Mouse (Mus musculus) hindbrain, postnatal 0 days (tissue): ENCODE results near the gene Il25. TPM values are rescaled to one million over a fixed set of nuclear protein-coding genes. Genes with fewer than 3 reads are reported as not detected.

ENCODE experiments used
- ATAC-seq: fragments of 200-750 bp; cut with Nextera tagmentation; 2 replicates; pipeline ENCODE4 v1.8.0; 2017; ENCODE audit warnings: mild to moderate bottlenecking, moderate TSS enrichment, moderate library complexity
- DNase-seq: peaks from one replicate; pipeline ENCODE4 v3.0.0-alpha.2; 2015; ENCODE audit warnings: low spot score
- H3K27ac ChIP-seq: fragments of 300-500 bp; sonication (generic); 2 replicates; pipeline ENCODE4 v1.5.1; 2014; ENCODE audit warnings: mild to moderate bottlenecking
- H3K27me3 ChIP-seq: fragments of 300-500 bp; sonication (generic); 2 replicates; pipeline ENCODE4 v1.6.1; 2014; ENCODE audit warnings: low read length, mixed read lengths; ENCODE audit not compliant: insufficient read depth
- H3K36me3 ChIP-seq: fragments of 300-500 bp; sonication (generic); 2 replicates; pipeline ENCODE4 v1.6.1; 2014; ENCODE audit warnings: low read length, mixed read lengths; ENCODE audit not compliant: insufficient read depth
- H3K4me1 ChIP-seq: fragments of 300-500 bp; sonication (generic); 2 replicates; pipeline ENCODE4 v1.6.1; 2014; ENCODE audit warnings: antibody characterized with exemption, low read length, mixed read lengths; ENCODE audit not compliant: insufficient read depth
- H3K4me2 ChIP-seq: fragments of 300-500 bp; sonication (generic); 2 replicates; pipeline ENCODE4 v1.6.1; 2014; ENCODE audit warnings: low read depth, mild to moderate bottlenecking, low read length, moderate library complexity, mixed read lengths
- H3K4me3 ChIP-seq: fragments of 300-500 bp; sonication (generic); 2 replicates; pipeline ENCODE4 v1.5.1; 2014; ENCODE audit warnings: low read length
- H3K9ac ChIP-seq: fragments of 300-500 bp; sonication (generic); replicated peaks from 2 replicates; pipeline ENCODE4 v1.6.1; 2014; ENCODE audit warnings: mild to moderate bottlenecking, low read length, moderate library complexity, mixed read lengths
- H3K9me3 ChIP-seq: fragments of 300-500 bp; sonication (generic); 2 replicates; pipeline ENCODE4 v1.6.1; 2016; ENCODE audit warnings: low read length, mixed read lengths
- CTCF ChIP-seq: IDR thresholded peaks from 2 replicates; pipeline ENCODE4 v1.5.1; 2016; ENCODE audit warnings: antibody characterized with exemption, control low read depth, low read depth
- WGBS: fragments of 180-500 bp; shearing (Covaris S2); extraction: QIAGEN DNeasy Blood & Tissue Kit; methylation state at CpG from one replicate; pipeline ENCODE4 v1.1.7; 2014; 5-methylcytosine and 5-hydroxymethylcytosine counted together
- polyA plus RNA-seq: library from polyadenylated mRNA; unstranded; fragments of >200 nt; fragmentation: Nextera tagmentation; extraction: Ambion mirVana; gene quantifications from 2 replicates; pipeline ENCODE4 v1.2.1, GENCODE M21; 2015
- total RNA-seq: library from RNA; depleted of rRNA; stranded (reverse); fragments of >200 nt; gene quantifications from 2 replicates; pipeline ENCODE4 v1.2.3, GENCODE M21; 2014

Il25 gene
- total and polyA plus RNA-seq, 2 experiments from 2014 or later: 0.95 TPM; not detected in 1

DNA sequence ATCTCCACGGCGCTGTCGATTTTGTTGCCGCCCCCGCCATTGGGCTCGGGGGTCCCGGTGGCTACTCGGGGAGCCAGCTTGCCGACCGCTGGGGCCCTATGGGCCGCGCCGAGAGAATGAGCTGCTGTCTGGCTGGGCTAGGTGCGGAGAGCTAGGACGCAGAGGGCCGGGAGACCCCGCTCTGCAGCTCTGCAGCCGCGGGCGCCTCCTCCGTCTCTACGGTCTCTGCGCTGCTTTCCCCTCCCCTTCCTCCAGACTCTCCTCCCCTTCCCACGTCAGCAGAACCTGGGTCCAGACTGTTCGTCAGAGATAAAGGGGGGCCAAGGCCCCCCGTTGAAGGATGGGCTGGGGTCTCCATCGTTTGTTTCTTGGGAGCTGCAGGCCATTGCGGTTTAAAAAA lies 19.6 kb upstream of the Il25 start, which contains the start of gene Slc22a17:
Gene Slc22a17 (minus strand): TSS at position 247 of the 400 bp plus-strand sequence.
- ATAC-seq (peak; percentile 95), DNase-seq (peak; percentile 92)
- no peaks in the 10 kb centered on the region for H3K9me3 ChIP-seq
- H3K27me3 ChIP-seq: no peaks in the 10 kb centered on the region
- peak within 1 kb of the TSS; percentile 97 for H3K4me3 ChIP-seq
- peak; percentile 37; the same call in 1 of the 2 replicates for TF ChIP-seq CTCF
- peaks cover 17% of the 10 kb centered on the region; the same call in 1 of the 2 replicates for H3K4me1 ChIP-seq
- H3K27ac ChIP-seq: peak within 1 kb of the TSS; percentile 96
- peak within 1 kb of the TSS; percentile 99 for H3K9ac ChIP-seq
- peaks cover 15% of the 10 kb centered on the region; the same call in 1 of the 2 replicates for H3K36me3 ChIP-seq
- 2% methylated on average over 27 of the region's 28 CpGs for WGBS
- H3K4me2 ChIP-seq: peak within 1 kb of the TSS; percentile 93

DNA sequence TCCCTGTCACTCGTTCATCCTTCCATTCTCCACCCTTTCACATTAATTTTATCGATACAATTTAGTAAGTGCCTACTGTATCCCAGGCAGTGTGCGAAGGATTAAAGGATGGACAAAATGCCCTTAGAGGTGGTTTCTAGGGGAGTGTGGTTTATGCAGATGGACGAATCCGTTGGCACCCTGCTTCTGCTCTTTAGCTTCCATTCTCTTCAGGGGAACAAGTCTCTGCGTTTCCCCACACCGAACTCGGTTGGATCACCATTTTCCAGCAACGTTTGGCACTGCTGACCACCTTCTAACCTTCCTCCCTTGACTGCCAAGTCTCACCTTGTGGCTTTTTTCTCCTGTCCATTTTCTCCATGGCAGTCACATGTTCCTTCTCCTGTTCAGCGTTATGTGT lies 19.2 kb upstream of the Il25 start:
- Histone ChIP-seq H3K9me3 (no peaks in the 10 kb centered on the region), H3K4me3 (peak overlapping the region; percentile 97), H3K9ac (peak overlapping the region; percentile 99), H3K4me1 (peaks cover 17% of the 10 kb centered on the region; the same call in 1 of the 2 replicates), H3K27me3 (no peaks in the 10 kb centered on the region), H3K36me3 (peaks cover 11% of the 10 kb centered on the region; the same call in 1 of the 2 replicates), H3K4me2 (peak overlapping the region; percentile 93), H3K27ac (peak overlapping the region; percentile 96)
- ATAC-seq (no peak), DNase-seq (peak; percentile 21)
- TF ChIP-seq CTCF: no peak
- 12% methylated on average over 10 of the region's 10 CpGs for WGBS

DNA sequence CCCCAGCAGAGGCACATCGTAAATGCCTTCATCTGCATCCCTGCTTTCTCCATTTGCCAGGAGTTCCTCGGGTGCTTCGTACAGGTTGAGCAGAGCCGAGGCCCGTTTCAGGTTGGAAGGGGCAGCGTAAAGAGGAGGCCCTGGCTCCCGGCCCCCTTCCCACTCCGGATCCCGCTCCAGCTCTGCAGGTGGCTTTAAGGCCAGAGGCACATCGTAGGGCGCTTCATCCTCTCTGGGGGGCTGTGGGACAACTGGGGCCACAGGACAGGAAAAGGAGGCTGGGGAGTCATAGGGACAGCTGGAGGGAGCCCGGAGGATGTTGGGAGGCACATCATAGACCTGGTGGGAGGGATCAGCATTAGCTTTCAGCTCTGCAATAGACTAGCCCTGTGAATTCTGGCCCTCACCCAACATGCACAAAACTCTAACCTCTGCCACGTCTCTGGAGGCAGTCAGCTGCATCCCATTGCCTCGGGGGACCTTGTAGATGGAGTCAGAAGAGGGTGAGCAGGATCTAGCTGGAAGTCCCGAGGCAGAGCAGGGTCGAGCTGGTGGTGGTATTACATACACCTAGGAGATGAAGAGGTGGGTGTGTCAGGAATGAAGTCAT lies 12.3 kb upstream of the Il25 start:
- 91% methylated on average over 16 of the region's 16 CpGs for WGBS
- H3K9me3 ChIP-seq: no peaks in the 10 kb centered on the region
- H3K4me3 ChIP-seq: no peak overlapping the region
- no peak overlapping the region for H3K4me2 ChIP-seq
- TF ChIP-seq CTCF: no peak
- peaks cover 4% of the 10 kb centered on the region; the same call in 1 of the 2 replicates for H3K36me3 ChIP-seq
- no peaks in the 10 kb centered on the region for H3K27me3 ChIP-seq
- ATAC-seq: no peak
- H3K4me1 ChIP-seq: no peaks in the 10 kb centered on the region
- no peak overlapping the region for H3K9ac ChIP-seq
- H3K27ac ChIP-seq: no peak overlapping the region
- no peak for DNase-seq

DNA sequence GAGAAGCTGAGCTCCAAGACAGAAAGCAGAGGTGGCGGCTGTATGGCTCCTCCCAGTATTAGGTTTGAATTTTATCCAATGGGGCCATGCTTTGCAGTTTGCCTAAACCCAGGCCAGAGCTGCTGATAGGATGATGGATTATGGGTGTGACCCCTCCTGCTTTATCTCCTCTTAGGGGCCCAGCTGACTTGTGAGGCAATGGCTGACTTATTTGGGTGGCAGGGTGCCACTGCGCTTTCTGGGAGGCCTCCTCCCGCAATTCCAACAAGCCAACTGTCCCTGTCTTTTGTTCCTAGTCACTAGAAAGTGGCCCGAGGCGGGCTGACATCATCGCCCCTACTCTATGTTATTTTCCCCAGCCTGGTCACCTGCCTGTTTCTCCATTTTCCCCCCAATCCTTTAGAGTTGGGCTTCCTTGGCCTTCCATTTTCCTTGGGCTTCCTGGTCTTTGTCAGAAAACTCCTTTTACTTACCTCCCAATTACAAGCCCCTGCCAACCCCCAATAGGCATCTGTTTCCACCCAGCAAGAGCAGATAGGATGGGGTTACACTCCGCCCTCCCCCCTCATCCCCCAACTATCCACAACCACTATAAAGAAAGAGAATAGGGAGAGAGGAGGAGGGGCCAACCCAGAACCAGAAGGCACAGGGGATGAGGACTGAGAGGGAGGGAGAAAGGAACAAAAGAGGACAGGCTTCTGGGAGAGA lies 7.7 kb upstream of the Il25 start:
- Histone ChIP-seq H3K36me3 (0 out of 2 replicates have a peak, but pooled peaks cover 4% of the 10 kb centered on the region), H3K4me3 (peak overlapping the region; percentile 53), H3K4me1 (peaks cover 17% of the 10 kb centered on the region; the same call in 1 of the 2 replicates), H3K9ac (peak overlapping the region; percentile 78), H3K27ac (peak overlapping the region; percentile 95), H3K9me3 (no peaks in the 10 kb centered on the region), H3K4me2 (peak overlapping the region; percentile 98), H3K27me3 (no peaks in the 10 kb centered on the region)
- ATAC-seq (peak; percentile 66), DNase-seq (peak; percentile 73)
- WGBS: 19% methylated on average over 7 of the region's 7 CpGs
- TF ChIP-seq CTCF: no peak

DNA sequence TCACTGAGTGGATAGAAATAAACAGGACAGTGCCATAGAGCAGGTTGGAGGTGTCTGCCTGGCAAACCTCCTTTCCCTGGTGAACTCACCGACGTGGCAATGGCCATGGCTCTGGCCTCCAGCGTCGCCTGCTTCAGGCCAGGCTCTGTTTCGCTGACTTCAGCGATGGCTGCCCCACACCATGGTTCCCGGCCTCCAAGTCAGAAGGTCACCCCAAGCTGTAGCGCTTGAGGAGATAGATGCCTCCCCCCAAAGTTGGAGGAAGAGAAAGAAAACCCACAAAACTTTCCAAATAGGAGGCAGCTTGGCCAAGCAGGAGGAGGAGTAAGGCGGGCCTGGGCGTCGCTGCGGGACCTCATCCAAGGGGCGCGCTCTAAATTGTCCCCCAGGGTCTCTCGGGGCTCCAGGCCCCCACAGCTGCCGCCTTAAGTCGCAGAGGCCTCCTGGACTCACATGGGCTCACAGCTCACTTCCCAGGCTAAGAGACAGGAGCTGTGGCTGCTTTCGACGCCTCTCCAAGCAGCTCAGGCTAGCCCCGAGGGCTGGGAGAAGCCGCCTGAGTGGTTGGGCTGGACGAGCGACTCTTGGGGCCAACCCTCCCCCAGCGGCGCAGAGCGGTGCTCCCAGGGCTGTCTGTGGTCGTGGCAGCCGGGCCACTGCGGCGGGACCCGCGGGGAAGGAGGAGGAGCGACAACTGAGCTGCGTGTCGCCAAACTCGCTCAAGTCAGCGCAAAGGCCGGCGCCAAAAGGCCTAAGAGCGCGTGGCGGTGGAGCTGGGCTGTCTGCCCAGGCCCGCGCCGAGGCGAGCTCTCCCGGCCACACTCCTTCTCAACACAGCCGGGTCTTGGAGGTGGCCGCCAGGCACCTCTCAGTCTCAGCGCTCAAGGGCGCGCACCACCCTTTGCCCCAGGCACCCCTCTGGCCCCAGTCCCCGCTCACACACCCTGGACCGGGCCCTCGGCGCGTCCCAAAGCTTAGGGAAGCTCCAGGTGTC lies 6.8 kb upstream of the Il25 start, which contains the start of gene Efs:
Gene Efs (minus strand): TSS at position 778 of the 994 bp plus-strand sequence.
- H3K36me3 ChIP-seq: no peaks in the 10 kb centered on the region
- peak within 1 kb of the TSS; percentile 95 for H3K27ac ChIP-seq
- H3K9me3 ChIP-seq: no peaks in the 10 kb centered on the region
- H3K9ac ChIP-seq: peak within 1 kb of the TSS; percentile 78
- ATAC-seq (peak; percentile 67), DNase-seq (peak; percentile 77)
- peaks cover 22% of the 10 kb centered on the region; the same call in 1 of the 2 replicates for H3K4me1 ChIP-seq
- H3K4me2 ChIP-seq: peak within 1 kb of the TSS; percentile 98
- no peak for TF ChIP-seq CTCF
- H3K27me3 ChIP-seq: no peaks in the 10 kb centered on the region
- WGBS: 3% methylated on average over 43 of the region's 57 CpGs
- peak within 1 kb of the TSS; percentile 53 for H3K4me3 ChIP-seq
